Comparison of ENCODE assay signal across 23 mouse cellular contexts in genomic region chr11:42581123-42581522, GRCm38 (mm10).
"Had no signal": no experiment of that assay in that cellular context is flagged by ENCODE, and none has a peak within 500 bp of the region (broad histone marks: within the 10 kb centered on the region; RNA-seq: fewer than 3 reads in every experiment).

No protein-coding gene starts in this region.

- H3K4me2 ChIP-seq: limb, embryonic 12.5 days; limb, embryonic 15.5 days; liver, embryonic 11.5 days; lung, embryonic 14.5 days had no signal

- H3K9ac ChIP-seq: limb, embryonic 12.5 days; limb, embryonic 15.5 days; liver, embryonic 14.5 days; liver, postnatal 0 days; lung, embryonic 14.5 days had no signal

- H3K4me3 ChIP-seq: layer of hippocampus, adult 2 months; limb, embryonic 12.5 days; limb, embryonic 15.5 days had no signal

- H3K36me3 ChIP-seq: limb, embryonic 12.5 days; limb, embryonic 15.5 days had no signal

- H3K9me3 ChIP-seq: limb, embryonic 12.5 days; limb, embryonic 15.5 days had no signal

- H3K27me3 ChIP-seq: limb, embryonic 12.5 days; limb, embryonic 15.5 days had no signal

- H3K27ac ChIP-seq: kidney, postnatal 0 days; limb, embryonic 12.5 days; limb, embryonic 15.5 days; liver, embryonic 14.5 days; macrophage; stomach, postnatal 0 days had no signal

- DNase-seq: kidney, adult 2 months; kidney, postnatal 25 days; layer of hippocampus, adult 9-11 months; left cerebral cortex, postnatal 4 days; liver, postnatal 0 days; lung, embryonic 14.5 days; midbrain, embryonic 14.5 days; right cerebral cortex, adult 18-20 months; right cerebral cortex, postnatal 14 days; right cerebral cortex, postnatal 4 days; thymus, adult 2 months; thymus, postnatal 14 days; thymus, postnatal 4 days had no signal

- H3K4me1 ChIP-seq: limb, embryonic 12.5 days; limb, embryonic 15.5 days had no signal

- ATAC-seq: intestine, postnatal 0 days; liver, postnatal 0 days; lung, postnatal 0 days had no signal
